Mouse (Mus musculus) cerebellum, adult (tissue): Measurements from ENCODE around the gene Gm49425.

ENCODE experiments used
- ATAC-seq: cut with Nextera tagmentation; 2 replicates; pipeline ENCODE4 v1.9.2; 2017; ENCODE audit warnings: mild to moderate bottlenecking, moderate library complexity, mixed read lengths; ENCODE audit not compliant: insufficient number of reproducible peaks, low FRiP score, low TSS enrichment

Gm49425 gene

GRCm38 (mm10) chr15:101492718-101493117 lies 24.3 kb downstream of the Gm49425 start:
- no peak for ATAC-seq

- ATAC-seq = no peak
These were observed 25.6 kb downstream of the Gm49425 start, which contains the start of gene Krt83 for GRCm38 (mm10) chr15:101491431-101491830. Krt83 (minus strand) TSS chr15:101491512.

GRCm38 (mm10) chr15:101485911-101486635 lies 31.0 kb downstream of the Gm49425 start:
- ATAC-seq = no peak

DNA sequence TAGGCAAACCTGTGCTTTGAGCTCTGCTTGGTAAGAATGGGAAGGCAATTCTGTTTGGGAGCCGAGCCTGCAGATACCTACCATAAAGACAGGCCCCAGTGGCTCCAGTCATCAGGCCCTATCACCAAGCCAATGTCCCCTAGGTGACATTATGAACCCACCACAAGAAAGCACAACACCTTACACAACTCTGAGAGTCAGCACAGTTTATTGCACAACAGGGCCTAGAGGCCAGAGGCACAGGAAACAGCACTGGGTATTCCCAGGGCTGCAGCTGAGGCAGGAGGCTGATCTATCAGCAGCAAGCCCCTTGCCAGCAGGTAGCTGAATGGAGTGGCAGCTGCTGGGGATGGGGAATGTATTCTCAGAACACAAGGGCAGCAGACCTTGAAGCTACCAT lies 32.1 kb downstream of the Gm49425 start:
- no peak for ATAC-seq

DNA sequence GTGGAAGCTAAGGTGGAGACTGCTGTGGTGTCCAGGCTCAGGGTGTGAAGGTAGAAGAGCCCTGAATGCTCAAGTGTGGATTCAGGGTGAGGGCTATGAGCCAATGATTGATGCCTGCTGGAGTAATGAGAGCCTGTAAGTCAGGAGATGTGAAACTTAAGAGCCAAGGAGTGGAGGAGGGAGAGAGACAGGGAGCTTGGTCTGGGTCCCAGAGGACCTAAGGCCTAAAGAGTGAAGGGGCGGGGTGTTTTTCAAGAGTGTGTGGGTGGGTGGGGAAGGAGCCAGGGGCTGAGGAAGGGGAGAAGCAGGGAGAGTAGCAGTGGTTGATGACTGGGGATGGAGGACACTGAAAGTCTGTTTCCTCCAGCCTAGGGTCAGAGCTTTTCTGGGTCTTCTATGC lies 33.4 kb downstream of the Gm49425 start:
- no peak for ATAC-seq

DNA sequence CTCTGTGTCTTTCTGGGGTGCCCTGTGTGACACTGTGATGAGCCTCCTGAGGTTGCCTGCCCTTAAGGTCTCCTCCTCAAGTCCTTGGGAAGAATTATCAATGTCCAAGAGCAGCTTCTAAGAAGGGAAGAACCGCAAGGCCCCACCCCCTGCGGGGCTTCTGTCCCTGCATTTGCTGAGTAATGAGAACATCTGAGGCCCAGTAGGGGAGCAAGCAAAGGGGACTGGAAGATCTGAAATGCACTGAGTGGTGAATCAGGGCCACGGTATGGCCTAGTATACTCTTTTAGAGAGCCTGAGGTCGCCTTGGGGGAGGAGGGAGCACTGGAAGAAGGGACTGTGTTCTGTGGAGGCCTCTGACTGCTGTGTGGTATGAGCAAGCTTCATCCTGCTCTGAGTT lies 35.0 kb downstream of the Gm49425 start:
- no peak for ATAC-seq

GRCm38 (mm10) chr15:101479666-101480060 lies 37.4 kb downstream of the Gm49425 start:
- ATAC-seq = no peak

- ATAC-seq = no peak
These were observed 37.9 kb downstream of the Gm49425 start for GRCm38 (mm10) chr15:101479007-101479665.

DNA sequence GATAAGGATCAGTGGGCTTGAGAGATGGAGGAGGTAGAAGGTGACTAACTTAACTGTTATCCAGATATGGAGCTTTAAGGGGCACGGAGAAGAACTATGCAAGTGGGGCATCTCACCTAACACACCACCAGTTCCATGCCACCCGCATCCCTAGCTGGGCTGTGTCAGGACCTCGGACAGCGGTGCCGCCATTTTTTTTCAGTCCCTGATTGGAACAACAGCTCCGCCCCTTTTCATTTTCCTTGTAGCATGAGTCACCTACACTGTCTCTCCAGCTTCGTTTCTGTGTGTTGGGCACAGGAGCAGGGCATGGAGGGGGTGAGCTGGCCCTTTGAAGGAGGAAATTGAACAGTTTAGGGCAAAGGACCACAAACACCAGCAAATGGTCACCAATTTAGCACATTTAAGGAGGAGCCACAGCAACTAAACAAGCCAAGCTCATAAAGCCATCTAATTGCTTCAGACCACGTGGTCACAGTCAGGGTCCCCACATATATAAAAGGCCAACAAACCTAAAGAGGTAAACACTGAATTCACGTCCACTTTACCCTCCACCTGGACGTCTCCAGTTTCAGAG lies 44.0 kb downstream of the Gm49425 start, which contains the start of gene Krt86:
Gene Krt86 (plus strand): TSS at position 527 of the 577 bp plus-strand sequence.
- no peak for ATAC-seq

- ATAC-seq = no peak
These were observed 48.0 kb downstream of the Gm49425 start for GRCm38 (mm10) chr15:101469093-101469492.
